Mouse (Mus musculus): ENCODE measurements at regions not wholly inside any gene's neighbourhood (a gene's known extent, or its start where the extent isn't known, plus 50 kb on each side); places are given as distances from the start of the nearest gene placed in this dataset.

DNA sequence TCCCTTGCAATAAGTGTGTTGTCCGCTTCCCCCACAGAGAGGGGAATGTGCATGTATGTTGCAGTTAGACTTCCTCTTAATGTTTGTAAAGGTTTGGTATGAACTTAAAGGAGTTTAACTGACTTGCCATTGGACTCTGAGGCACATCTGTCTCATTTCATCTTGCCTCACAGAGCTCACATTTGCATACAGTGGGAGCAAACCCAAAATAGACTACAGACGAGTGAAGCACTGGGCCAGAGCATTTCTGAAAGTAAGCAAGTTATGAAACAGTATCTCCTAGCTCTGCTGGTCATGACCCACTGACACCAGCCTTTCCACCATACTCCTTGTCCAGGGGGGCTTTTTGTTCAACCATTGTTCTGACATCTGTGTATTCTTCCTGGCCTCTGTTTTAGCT is 86.8 kb upstream of the Gm15217 start:
- DNase-seq (ENCODE audit: low spot score in 2 of 2), result no peak

DNA sequence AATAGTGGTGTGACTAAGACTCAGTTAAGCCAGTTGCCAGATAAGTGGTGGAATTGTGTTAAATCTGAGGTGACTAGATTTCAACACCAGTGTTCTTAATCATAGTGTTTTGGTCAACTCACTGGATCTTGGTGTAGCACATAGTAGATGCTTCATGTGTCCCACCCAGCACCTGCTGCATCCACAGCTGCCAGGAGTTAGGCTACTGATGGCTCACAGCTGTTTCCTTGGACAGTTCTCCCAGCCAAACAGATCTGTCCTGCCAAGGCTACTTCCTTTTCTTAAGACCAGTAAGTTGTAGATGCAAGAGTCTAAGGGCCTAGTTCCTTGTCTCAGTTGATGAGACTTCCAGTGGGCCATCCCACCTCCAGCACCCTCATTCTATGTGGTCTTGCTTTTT is 82.9 kb upstream of the Gm15217 start:
- DNase-seq (ENCODE audit: low spot score in 2 of 2), result peak; percentile 6 to 7

DNA sequence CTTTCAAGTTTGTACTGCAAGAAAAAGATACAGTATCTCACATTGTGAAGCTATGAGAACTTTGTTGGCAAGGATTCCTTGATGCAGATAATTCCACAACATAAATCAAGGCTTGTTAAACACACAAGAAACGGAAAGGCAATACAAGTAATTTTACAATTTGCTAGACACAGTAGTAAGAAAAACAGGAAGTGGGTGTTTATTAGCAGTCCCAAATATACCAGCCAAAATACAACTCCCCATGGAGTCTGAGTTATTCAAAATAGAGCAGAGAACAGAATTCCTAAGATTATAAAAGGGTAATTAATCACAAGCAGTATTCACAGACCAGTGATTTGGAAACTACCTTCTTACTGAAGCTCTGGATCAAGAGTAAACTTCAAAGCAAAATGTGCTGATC is 78.7 kb upstream of the Gm15217 start:
- no peak for DNase-seq (ENCODE audit: low spot score in 2 of 2)

DNA sequence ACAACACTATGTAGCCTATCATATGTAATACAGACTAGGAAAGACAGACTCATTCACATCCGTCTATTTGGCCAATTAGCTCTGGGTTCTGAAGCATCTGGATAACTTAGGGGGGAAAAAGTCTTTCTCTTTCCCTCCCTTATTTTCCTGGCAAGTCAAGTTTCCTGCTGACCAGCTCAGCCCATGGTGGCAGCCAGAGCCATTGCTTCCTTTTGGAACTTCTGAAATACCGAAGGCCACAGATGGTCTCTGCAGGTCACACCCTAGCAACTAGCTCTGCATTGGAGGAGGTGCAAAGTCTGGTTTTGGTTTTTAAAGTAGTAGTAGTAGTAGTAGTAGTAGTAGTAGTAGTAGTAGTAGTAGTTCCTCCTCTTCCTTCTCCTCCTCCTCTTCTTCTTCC is 76.6 kb upstream of the Gm15217 start:
- no peak for DNase-seq (ENCODE audit: low spot score in 2 of 2)

DNA sequence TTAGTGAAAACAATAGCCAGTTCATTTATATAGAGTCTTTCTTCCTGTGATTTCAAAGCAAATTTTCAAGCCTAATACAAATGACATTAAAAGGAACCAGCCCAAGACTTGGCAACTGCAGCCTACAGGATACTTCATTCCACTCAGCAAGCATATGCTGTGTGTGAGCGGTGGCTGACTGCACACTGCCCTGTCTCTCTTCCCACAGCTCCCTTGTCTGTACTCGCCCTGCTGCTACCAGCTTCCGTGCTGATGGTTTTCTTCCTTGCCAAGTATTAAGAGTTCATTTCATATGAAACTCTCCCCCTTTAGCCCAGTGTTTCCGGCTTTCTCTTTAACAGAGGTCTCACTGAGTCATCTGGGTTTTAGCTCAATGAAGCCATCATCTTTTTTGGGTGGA is 73.9 kb upstream of the Gm15217 start:
- DNase-seq (ENCODE audit: low spot score in 2 of 2), result no peak

DNA sequence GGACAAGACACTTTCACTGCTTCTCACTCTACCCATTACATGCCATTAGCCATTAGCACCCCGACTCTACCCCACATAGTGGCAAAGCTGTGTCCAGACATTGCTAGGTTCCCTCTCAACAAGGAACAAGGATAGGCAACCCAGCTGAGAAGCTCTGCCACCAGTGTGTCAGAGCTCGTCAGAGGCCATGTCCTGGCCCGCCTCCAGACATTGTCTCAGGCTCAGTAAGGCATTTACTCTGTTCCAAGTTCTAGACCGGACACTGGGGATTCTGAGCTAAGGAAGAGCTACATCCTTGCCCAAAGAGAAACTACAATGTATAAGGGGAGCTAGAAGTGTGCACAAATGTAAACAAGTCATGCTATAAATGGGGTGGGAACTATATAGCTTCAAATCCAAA is 66.2 kb upstream of the Gm15217 start:
- no peak for DNase-seq (ENCODE audit: low spot score in 2 of 2)

DNA sequence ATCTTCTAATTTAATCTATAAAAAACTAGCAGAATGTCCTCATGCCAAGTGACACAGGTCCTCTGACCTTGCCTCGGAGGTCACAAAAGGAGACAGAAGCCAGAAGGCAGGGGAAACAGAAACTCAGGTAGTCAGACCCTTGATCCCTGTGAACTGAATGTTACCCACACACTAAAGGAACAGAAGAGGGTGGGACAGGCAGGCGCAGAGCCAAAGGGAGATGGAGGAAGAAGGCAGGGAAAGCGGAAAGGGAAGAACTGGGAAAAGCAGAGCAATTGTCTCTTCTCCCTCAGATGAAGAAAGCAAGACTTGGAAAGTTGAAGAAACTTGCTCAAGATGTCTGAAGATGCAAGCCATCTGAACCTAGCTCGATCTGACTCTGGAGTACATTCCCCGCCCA is 62.7 kb upstream of the Gm15217 start:
- no peak for DNase-seq (ENCODE audit: low spot score in 2 of 2)

DNA sequence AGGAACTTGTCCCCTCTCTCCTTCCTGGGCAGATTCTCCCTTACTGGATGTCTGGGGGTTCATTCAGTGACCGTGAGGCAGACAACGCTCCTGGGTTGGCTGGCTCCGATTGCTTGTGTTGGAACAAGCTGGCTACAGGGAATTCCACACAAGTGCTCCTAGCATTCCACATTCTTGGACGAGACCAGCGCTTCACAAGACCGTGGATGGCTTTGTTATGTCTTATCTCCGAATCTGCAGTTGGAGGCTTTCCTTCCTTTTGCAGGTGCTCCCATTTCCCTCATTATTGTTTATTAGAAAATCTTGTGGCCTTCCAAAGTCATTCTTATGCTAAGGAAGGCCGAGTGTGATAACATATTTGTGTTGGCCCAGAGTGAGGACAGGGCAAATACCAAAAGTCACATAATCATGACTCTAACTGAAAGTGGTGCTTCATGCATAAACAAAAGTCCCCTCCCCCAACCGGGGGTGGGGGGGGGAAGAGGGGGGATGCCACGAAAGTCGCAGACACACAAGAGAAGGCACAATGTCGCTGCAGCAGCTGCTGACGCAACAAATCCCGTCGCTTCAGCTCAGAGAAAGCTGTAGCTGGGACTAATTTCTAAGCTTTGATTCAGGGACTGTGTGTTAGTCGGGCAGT is 61.7 kb upstream of the Gm15217 start:
- no peak for DNase-seq (ENCODE audit: low spot score in 2 of 2)

DNA sequence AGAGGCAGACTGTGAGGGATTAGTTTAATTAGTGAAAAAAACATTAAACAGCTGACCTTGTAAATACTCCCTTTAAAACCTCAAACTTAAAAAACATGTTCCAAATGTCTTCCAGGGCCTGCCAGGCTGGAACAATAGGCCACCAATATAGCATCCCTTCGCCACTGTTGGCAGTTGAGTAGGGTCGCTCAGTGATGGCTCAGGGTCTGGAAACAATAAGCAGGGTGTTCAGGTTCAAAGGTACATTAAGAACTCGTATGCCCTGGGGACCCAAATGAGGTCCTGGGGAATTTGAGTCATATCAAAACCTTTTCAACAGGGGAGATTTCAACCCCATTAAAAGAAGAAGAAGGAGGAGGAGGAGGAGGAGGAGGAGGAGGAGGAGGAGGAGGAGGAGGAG is 51.1 kb upstream of the Gm15217 start:
- no peak for DNase-seq (ENCODE audit: low spot score in 2 of 2)

Data from urinary bladder, postnatal 36 days (tissue).